Mouse (Mus musculus): Measurements from ENCODE around the gene Gm21294.
"Not testable (repeated sequence)": the region's sequence is repeated elsewhere in the genome, so short reads cannot be mapped to it uniquely, and the experiment has no call there.

The Gm21294 gene

DNA sequence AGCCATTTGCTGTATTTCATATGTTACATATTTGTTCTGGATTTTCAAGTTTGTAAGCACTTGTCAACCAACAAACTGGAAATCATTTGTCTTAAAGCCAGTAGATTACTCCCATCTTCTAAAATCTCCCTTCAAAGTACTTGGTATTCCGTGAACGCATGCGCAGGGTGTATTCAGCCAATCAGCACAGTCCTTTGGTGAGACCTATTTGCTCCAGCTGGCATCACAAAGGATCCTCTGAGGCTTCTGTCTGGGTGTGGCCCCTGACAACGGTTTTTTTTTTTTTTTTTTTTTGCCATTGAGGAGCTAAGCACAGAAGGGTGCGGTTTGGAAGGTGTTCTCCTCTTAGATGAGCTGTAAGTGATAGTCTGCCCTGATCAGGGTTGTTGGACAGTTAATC is at the start of gene Gm21294:
TSS of gene Gm21294 (plus strand) at position 301 of the 400 bp plus-strand sequence.
- DNase-seq (ENCODE audit: low read depth, low spot score): not testable (repeated sequence)

DNA sequence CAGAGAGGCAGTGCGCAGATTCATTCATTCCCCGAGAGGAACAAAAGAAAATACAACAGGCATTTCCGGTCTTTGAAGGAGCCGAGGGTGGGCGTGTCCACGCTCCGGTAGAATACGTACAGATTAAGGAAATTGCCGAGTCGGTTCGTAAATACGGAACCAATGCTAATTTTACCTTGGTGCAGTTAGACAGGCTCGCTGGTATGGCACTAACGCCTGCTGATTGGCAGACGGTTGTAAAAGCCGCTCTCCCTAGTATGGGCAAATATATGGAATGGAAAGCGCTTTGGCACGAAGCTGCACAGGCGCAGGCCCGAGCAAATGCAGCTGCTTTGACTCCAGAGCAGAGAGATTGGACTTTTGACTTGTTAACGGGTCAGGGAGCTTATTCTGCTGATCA is 73.6 kb downstream of the Gm21294 start:
- DNase-seq (ENCODE audit: low read depth, low spot score): not testable (repeated sequence)
